Mouse (Mus musculus) neural tube, embryonic 13.5 days (tissue): ENCODE results near the gene Ahsg. TPM values are rescaled to one million over a fixed set of nuclear protein-coding genes. Genes with fewer than 3 reads are reported as not detected.
"Not testable (repeated sequence)": the region's sequence is repeated elsewhere in the genome, so short reads cannot be mapped to it uniquely, and the experiment has no call there.

Experiments used
- ATAC-seq: fragments of 200-750 bp; cut with Nextera tagmentation; 2 replicates; pipeline ENCODE4 v1.8.0; 2017; ENCODE audit warnings: low read depth, mild to moderate bottlenecking, moderate TSS enrichment, moderate library complexity
- H3K27ac ChIP-seq: fragments of 300-500 bp; sonication (generic); replicated peaks from 2 replicates; pipeline ENCODE4 v1.5.1; 2015; ENCODE audit warnings: moderate library complexity, mild to moderate bottlenecking, inconsistent platforms
- H3K27me3 ChIP-seq: fragments of 300-500 bp; sonication (generic); 2 replicates; pipeline ENCODE4 v1.6.1; 2015; ENCODE audit warnings: mild to moderate bottlenecking, inconsistent platforms
- H3K36me3 ChIP-seq: fragments of 300-500 bp; sonication (generic); 2 replicates; pipeline ENCODE4 v1.6.1; 2015; ENCODE audit warnings: mild to moderate bottlenecking, inconsistent platforms
- H3K4me1 ChIP-seq: fragments of 300-500 bp; sonication (generic); replicated peaks from 2 replicates; pipeline ENCODE4 v1.6.1; 2015; ENCODE audit warnings: inconsistent platforms
- H3K4me2 ChIP-seq: fragments of 300-500 bp; sonication (generic); 2 replicates; pipeline ENCODE4 v1.6.1; 2015; ENCODE audit warnings: inconsistent platforms, mild to moderate bottlenecking, moderate library complexity
- H3K4me3 ChIP-seq: fragments of 300-500 bp; sonication (generic); 2 replicates; pipeline ENCODE4 v1.5.1; 2015; ENCODE audit warnings: mild to moderate bottlenecking, inconsistent platforms
- H3K9ac ChIP-seq: fragments of 300-500 bp; sonication (generic); 2 replicates; pipeline ENCODE4 v1.6.1; 2015; ENCODE audit warnings: moderate library complexity, mild to moderate bottlenecking, inconsistent platforms
- H3K9me3 ChIP-seq: fragments of 300-500 bp; sonication (generic); 2 replicates; pipeline ENCODE4 v1.6.1; 2016; ENCODE audit warnings: inconsistent platforms
- WGBS: fragments of 180-500 bp; shearing (Covaris S2); methylation state at CpG from one replicate; pipeline ENCODE4 v1.1.7; 2015; 5-methylcytosine and 5-hydroxymethylcytosine counted together
- polyA plus RNA-seq: library from polyadenylated mRNA; unstranded; fragments of >200 nt; fragmentation: Nextera tagmentation; extraction: Ambion mirVana; gene quantifications from 2 replicates; pipeline ENCODE4 v1.2.1, GENCODE M21; 2015

Gene Ahsg
- polyA plus RNA-seq, 1 experiment from 2014 or later: 0.61 TPM

DNA sequence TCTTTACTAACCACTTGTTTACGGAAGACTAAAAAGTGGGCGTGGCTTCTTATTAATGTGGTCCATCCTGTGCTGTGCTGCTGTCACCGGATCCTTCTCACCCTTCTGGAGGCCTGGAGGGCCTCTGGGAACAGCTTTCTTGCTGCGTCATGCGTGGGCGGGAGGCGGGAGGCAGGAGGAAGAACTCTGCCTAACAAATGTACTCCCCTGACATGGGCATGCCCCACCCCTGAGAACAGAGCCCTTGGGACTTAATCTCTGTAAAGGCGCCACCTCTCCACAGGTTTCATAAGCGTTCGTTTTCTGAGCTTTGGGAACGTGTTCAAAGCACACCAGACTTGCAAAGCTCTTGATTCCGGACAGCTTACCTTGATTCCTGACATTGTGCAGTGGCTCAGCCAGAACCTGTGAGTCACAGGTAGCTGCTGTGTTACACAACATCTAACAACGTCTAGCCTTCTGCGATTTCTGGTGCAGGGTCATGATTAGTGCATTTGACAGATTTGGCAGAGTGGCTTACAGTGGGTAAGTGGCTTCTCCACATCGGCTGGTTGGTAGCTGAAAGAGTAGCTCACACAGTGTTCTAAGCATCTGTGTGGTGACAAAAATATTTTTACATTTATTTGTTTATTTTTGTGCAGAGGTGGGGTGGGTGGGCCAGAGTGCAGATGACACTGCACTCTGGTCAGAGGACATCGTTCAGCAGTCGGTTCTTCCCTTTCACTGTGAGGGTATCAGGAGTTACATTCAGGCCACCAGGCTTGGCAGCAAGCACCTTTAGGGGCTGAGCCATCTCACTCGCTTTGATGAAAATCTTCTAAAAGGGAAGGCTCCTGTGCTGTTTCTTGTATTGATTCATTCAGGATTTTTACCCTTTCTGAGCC is 29.1 kb downstream of the Ahsg start:
- H3K9me3 ChIP-seq: no peaks in the 10 kb centered on the region
- H3K4me1 ChIP-seq: no peaks in the 10 kb centered on the region
- H3K4me3 ChIP-seq: no peak overlapping the region
- H3K27ac ChIP-seq: no peak overlapping the region
- H3K27me3 ChIP-seq: no peaks in the 10 kb centered on the region
- ATAC-seq: no peak
- no peak overlapping the region for H3K9ac ChIP-seq
- 80% methylated on average over 18 of the region's 18 CpGs for WGBS
- H3K4me2 ChIP-seq: no peak overlapping the region
- H3K36me3 ChIP-seq: no peaks in the 10 kb centered on the region

DNA sequence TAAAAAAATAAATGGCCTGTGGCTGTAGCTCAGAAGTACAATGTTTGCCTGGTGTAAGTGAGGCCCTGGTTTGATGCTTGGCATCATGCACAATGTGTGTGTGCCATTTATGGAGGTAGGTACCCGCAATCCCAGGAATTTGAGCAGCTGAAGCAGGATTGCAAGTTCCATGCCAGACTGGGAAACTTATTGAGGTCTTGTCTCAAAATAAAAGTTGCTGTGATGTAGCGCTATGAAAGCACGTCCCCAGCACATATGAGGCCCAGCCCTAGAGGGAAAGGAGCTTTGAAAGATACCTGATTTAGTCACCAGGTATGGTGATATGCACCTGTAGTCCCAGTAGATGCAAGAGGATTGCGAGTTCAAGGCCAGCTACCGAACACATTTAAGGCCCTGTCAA is 30.7 kb downstream of the Ahsg start:
- Histone ChIP-seq H3K36me3 (no peaks in the 10 kb centered on the region), H3K9me3 (no peaks in the 10 kb centered on the region), H3K4me2 (no peak overlapping the region), H3K4me3 (no peak overlapping the region), H3K27ac (no peak overlapping the region), H3K9ac (no peak overlapping the region), H3K27me3 (no peaks in the 10 kb centered on the region), H3K4me1 (no peaks in the 10 kb centered on the region)
- no peak for ATAC-seq
- WGBS: 95% methylated on average over 5 of the region's 5 CpGs

DNA sequence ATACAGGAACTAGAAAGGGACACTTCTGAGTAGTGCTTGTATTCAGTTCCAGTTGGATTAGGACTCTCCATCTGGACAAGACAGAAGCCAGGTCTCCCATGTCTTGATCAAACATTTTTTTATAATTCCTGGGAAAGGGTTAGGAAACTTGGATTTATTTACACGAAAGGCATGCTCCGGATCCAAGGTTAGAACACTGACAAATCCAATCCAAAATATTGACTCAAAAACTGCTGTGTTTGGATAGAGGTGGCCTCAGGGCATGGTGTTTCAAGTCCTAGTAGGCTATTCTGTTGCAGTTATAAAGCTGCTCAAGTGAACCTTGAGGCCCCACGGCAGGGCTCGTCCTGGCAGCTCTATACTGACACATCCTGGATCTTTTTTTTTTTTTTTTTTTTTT is 31.4 kb downstream of the Ahsg start:
- Histone ChIP-seq H3K4me2 (no peak overlapping the region), H3K9me3 (no peaks in the 10 kb centered on the region), H3K4me1 (no peaks in the 10 kb centered on the region), H3K27me3 (no peaks in the 10 kb centered on the region), H3K36me3 (no peaks in the 10 kb centered on the region), H3K4me3 (no peak overlapping the region), H3K27ac (no peak overlapping the region), H3K9ac (no peak overlapping the region)
- no peak for ATAC-seq
- 87% methylated on average over 4 of the region's 4 CpGs for WGBS

DNA sequence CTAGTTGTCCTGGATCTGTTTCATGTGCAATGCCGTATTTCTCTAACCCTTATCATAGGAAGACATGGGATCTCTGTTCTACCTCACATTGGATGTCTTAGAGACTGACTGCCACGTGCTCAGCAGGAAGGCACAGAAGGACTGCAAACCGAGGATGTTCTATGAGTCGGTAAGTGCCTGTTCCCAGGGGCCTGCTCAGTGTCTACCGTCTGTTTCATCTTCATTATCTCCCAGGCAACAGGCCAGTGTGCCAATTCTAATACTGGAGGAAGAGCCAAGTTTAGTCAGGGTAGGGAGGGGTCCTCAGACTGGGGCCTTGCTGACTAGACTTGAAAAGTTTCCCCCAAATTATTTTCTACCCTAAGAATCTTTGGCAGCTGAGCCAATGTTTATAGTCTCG is 38.5 kb downstream of the Ahsg start:
- WGBS: 56% methylated on average over 6 of the region's 6 CpGs
- H3K4me1 ChIP-seq: no peaks in the 10 kb centered on the region
- H3K36me3 ChIP-seq: no peaks in the 10 kb centered on the region
- no peak overlapping the region for H3K4me2 ChIP-seq
- H3K9me3 ChIP-seq: no peaks in the 10 kb centered on the region
- H3K27me3 ChIP-seq: no peaks in the 10 kb centered on the region
- peak; percentile 56; the same call in 1 of the 2 replicates for ATAC-seq
- no peak overlapping the region for H3K4me3 ChIP-seq
- H3K27ac ChIP-seq: no peak overlapping the region
- no peak overlapping the region for H3K9ac ChIP-seq

DNA sequence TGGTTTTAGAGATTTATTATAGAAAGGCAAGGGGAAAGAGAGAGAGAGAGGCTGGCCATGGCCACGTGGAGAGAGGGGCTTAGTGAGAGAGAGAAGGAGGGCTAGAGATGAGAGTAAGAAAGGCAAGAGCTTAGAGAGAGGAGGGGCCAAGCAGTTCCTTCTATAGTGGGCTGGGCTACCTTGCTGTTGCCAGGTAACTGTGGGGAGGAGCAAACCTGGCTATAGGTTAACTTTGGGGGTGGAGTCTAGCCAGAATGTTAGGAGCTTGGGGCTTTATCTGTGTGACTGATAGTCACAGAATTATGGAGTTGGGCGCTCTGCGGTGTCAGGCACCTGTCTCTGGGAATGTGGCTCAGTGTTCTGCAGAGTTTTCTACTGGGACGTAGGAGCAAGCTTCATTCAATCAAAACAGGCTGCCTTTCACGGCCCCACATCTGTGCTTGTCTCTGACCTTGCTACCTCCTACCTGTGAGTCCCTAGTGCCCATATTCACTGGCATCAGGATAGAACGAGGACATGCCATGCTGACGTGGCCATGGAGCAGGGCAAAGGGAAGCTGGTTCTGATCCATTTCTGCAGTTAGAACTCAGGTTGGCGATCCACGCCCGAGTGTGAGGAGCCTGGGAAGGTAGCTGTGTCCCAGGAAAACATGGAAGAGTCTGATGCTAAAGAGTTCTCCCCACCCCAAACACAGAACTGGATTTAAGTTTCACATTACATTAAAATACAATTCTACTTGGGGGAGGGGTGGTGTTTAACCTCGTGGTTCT is 40.5 kb downstream of the Ahsg start:
- H3K4me1 ChIP-seq: no peaks in the 10 kb centered on the region
- WGBS: 88% methylated on average over 11 of the region's 11 CpGs

DNA sequence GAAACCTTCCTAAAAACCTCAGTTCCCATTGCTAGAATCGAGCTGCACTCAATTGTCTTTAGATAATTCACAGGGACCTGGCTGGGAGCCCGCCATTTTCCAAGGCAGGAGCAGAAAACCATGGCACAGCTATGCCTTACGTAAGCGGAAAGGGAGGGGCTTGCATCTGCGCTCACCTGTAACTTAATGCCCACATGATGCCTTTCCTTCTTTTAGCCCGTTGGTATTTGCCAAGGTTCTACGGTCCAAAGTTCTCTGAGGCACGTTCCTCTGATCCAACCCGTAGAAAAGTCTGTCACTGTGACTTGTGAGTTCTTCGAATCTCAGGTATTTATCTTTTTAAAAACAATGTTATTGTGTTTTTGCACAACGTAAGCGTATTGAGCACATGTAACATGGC is 46.6 kb downstream of the Ahsg start:
- Histone ChIP-seq H3K4me1 (no peaks in the 10 kb centered on the region), H3K9me3 (0 out of 2 replicates have a peak, but pooled peaks cover 6% of the 10 kb centered on the region), H3K4me2 (no peak overlapping the region), H3K9ac (no peak overlapping the region), H3K36me3 (no peaks in the 10 kb centered on the region), H3K27me3 (no peaks in the 10 kb centered on the region), H3K27ac (no peak overlapping the region), H3K4me3 (no peak overlapping the region)
- WGBS: 90% methylated on average over 12 of the region's 12 CpGs
- ATAC-seq: no peak

More for the DNA sequence above, 40.5 kb downstream of the Ahsg start:
- no peaks in the 10 kb centered on the region for H3K27me3 ChIP-seq
- no peak overlapping the region for H3K27ac ChIP-seq
- no peak overlapping the region for H3K4me3 ChIP-seq
- ATAC-seq: no peak
- no peaks in the 10 kb centered on the region for H3K36me3 ChIP-seq
- H3K9me3 ChIP-seq: no peaks in the 10 kb centered on the region
- no peak overlapping the region for H3K4me2 ChIP-seq
- no peak overlapping the region for H3K9ac ChIP-seq

DNA sequence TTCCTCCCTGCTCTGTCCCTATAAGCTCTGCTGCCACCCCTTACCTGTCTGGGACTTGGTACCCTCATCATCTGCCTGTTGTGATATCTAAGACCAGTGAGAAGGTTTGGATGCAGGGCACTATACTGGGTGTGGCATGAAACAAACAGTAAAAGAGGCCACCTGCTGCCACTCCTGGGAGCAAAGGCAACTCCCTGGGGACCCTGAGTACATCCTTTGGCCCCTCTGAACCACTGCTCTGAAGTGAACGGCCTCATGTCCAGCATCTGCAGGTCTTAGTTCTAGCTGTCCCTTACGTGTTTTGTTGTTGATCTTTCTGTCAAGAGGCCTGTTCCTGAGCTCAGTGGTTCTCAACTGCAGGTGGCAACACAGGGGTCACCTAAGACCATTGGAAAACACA is 47.5 kb downstream of the Ahsg start:
- Histone ChIP-seq H3K9me3 (0 out of 2 replicates have a peak, but pooled peaks cover 6% of the 10 kb centered on the region), H3K4me3 (no peak overlapping the region), H3K4me2 (no peak overlapping the region), H3K9ac (no peak overlapping the region), H3K4me1 (no peaks in the 10 kb centered on the region), H3K27ac (no peak overlapping the region), H3K36me3 (no peaks in the 10 kb centered on the region), H3K27me3 (no peaks in the 10 kb centered on the region)
- no peak for ATAC-seq
- 82% methylated on average over 2 of the region's 2 CpGs for WGBS

DNA sequence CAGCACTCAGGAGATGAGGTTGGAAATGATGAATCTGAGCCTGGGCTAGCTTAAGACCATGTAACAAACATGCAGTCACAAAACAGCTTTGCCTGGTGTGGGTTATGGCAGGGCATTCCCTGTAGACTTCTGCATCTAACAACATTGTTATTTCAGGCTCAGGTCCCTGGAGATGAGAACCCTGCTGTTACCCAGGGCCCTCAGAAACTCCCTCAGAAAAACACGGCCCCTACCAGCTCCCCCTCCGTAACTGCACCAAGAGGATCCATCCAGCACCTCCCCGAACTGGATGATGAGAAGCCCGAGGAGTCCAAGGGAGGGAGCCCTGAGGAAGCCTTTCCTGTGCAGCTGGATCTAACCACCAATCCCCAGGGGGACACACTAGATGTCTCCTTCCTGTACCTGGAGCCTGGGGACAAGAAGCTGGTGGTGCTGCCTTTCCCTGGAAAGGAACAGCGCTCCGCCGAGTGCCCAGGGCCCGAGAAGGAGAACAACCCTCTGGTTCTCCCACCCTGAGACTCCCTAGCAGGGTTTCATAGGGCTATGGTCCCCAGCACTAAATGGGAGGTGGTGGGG is 48.1 kb downstream of the Ahsg start:
- Histone ChIP-seq H3K27ac (no peak overlapping the region), H3K9ac (no peak overlapping the region), H3K27me3 (no peaks in the 10 kb centered on the region), H3K9me3 (0 out of 2 replicates have a peak, but pooled peaks cover 6% of the 10 kb centered on the region), H3K4me1 (no peaks in the 10 kb centered on the region), H3K4me3 (no peak overlapping the region), H3K4me2 (no peak overlapping the region), H3K36me3 (no peaks in the 10 kb centered on the region)
- 79% methylated on average over 8 of the region's 8 CpGs for WGBS
- no peak for ATAC-seq

DNA sequence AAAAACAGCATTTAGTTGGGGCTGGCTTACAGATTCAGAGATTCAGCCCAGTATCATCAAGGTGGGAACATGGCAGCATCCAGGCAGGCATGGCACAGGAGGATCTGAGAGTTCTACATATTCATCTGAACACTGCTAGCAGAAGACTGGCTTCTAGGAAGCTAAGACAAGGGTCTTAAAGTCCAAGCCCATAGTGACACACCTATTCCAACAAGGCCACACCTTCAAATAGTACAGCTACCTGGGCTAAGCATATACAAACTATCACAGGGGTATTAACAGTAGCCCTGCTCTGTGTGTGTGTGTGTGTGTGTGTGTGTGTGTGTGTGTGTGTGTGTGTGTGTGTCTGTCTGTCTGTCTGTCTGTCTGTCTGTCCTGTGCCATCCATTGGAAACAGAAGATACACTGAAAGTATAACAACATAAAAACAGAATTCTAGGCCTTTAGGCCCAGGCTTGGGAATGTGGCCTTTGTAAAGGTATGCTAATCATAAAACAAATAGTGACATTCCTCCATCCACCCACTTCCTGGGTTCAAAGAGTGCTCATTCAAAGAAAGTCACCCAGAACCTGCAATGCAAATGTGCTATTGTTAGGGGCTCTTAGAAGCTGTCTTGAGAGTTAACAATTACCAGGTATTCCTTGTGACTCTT is 50.9 kb downstream of the Ahsg start:
- H3K9me3 ChIP-seq, ATAC-seq, H3K4me3 ChIP-seq, H3K9ac ChIP-seq, H3K4me1 ChIP-seq, H3K27ac ChIP-seq, H3K36me3 ChIP-seq, H3K27me3 ChIP-seq, H3K4me2 ChIP-seq: not testable (repeated sequence)

DNA sequence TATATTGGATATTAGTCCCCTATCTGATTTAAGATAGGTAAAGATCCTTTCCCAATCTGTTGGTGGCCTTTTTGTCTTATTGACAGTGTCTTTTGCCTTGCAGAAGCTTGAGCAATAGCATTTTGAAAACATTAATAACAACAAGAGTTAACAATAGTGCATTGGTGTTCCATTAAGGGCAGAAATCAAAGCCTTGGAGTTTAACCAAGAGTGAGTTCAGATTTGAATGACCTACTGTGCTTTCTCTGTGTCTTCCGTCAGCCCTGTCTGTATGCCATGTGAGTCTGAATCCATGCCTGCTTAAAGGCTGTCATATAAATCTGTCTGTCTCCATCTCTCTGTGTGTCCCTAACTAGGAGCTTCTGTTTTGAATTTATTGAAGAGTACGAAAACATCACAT is 56.3 kb downstream of the Ahsg start:
- Histone ChIP-seq H3K27me3 (no peaks in the 10 kb centered on the region), H3K36me3 (no peaks in the 10 kb centered on the region), H3K4me1 (no peaks in the 10 kb centered on the region), H3K9ac (no peak overlapping the region), H3K27ac (no peak overlapping the region), H3K4me3 (no peak overlapping the region), H3K9me3 (no peaks in the 10 kb centered on the region), H3K4me2 (no peak overlapping the region)
- WGBS: 77% methylated on average over 2 of the region's 2 CpGs
- no peak for ATAC-seq
